Mouse (Mus musculus) A20 (cell line): ENCODE results near the gene 4930595D18Rik.

Source experiments
- DNase-seq: peaks from one replicate; pipeline ENCODE4 v3.0.0-alpha.2; 2011; ENCODE audit warnings: low read depth, low spot score

4930595D18Rik gene

DNA sequence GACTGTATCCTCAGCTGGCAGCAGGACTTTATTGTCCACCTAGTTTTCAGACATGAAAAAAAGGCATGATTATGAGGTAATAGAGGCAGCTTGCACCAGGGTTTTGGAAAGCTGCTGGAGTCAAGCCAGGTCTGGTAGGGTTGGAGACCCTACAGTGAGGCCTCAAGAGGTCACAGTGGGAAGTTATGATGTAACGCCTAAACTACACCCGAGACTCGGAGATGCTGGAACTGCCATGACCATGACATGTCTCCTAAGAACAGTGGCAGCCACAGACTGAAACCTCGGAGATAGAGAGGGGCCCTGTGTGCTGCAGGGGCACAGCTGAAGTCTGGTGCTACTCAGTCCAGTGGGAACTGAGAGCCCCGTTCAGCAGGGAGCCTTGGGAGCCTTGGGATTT, at the start of gene 4930595D18Rik:
4930595D18Rik (minus strand) TSS at position 16 of the 400 bp plus-strand sequence.
- no peak for DNase-seq

DNA sequence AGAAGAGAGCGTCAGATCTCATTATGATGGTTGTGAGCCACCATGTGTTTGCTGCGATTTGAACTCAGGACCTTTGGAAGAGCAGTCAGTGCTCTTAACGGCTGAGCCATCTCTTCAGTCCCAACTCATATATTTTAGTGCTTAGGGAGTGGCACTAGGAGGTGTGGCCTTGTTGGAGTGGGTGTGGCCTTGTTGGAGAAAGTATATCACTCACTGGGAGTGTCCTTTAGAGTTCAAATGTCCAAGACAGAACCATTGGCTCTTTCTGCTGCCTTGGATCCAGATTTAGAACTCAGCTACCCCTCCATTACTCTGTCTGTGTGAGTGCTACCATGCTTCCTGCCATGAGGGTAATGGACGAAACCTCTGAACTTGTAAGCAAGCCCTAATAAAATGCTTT, 49.5 kb upstream of the 4930595D18Rik start:
- no peak for DNase-seq

DNA sequence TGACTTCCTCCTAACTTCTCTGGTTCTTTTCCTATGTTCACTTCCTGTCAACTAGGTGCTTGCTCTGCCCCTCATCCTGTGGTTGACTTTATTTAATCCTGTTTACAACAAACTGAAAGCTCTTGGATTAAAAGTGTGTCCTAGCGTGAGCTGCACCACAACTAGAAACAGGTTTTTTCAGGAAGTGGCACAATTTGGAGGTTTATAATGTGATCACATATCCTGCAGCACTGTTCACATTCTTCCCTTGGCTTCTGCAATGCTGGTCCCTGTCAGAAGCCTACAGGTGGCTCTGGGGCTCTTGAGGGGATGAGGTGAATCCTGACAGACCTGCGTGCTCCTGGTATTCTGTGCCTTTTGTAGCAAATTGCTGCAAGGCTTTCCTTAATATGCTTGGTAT, 46.5 kb upstream of the 4930595D18Rik start:
- DNase-seq: no peak

DNA sequence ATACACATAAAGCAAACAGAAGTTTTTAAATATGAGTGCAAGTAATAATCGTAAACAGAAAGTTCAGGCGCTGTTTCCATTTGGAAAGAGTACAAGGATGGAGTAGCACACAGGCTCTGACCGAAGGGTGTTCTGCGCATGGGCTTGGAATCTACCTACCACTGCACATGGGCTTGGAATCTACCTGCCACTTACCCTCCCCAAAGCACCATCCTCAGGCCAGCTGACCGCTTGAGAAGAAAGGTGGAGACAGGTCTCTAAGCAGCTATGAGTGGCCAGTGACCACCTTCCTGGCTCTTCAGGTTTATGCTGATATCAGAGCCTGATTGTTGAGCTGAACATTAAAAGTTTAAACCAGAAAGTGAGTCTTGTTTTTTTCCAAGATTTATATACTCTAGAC, 44.2 kb upstream of the 4930595D18Rik start:
- DNase-seq: no peak

DNA sequence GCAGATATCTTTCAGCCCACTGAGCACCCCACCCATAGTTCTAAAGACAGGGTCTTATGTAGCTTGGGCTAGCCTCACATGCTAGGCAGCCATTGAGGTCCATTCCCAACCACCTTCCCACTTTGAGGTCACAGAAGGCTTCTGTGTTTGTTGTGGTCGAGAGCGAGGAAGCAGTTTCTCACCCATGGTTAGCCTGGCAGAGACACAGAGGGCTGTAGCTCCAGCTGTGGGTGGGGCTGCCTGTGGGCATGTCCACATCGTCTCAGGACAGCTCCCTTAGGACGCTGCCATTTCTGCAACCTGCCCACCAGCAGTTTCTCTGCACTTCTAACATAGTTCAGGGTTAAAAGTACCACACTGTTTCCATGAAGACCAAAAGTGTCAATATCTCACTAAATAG, 43.1 kb upstream of the 4930595D18Rik start:
- no peak for DNase-seq

DNA sequence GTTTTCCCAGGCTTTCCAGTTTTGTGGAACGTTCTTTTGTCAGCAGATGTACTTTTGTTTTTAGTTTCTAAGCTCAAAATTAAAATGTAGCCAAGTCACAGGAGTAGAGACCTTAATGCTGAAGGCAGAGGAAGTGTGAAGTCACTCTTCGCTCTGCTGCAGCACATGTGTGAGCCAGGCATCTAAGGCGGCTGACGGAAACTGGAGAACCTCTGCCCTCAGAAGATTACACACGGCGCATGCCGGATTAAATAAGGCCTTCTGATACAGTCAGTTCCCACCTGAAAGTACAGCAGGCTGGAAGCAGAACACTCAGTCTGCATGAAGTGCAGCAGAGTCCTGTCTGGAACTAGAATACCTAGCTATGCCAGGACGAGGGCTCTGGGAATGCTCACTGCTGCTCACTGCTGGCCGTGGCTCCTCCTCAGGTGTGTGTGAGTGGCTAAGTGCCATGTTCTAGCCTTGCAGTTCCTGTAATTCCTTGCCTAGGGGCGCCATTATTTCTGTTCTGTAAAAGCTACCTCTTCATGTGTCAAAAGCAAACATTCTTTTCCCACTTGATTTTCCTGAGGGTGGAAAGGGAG, 41.0 kb upstream of the 4930595D18Rik start:
- DNase-seq: no peak

DNA sequence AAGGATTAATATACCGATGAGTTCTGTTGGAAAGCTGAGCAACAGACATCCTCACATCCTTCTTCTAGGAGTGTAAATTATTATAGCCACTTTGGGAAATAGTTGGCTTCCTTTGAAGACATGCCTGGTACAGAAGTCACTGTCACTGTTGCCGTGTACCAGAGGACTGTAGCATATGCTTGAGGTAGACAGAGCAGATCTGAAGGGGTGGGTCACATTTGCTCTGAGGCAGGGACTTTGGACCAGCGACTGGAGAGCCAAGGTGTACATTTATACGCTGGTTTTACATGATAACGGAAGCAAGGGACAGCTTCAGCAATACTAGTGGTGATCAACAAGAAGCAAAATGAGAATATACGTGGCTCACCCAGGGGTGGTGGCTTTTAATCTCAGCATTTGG, 34.6 kb upstream of the 4930595D18Rik start:
- no peak for DNase-seq

DNA sequence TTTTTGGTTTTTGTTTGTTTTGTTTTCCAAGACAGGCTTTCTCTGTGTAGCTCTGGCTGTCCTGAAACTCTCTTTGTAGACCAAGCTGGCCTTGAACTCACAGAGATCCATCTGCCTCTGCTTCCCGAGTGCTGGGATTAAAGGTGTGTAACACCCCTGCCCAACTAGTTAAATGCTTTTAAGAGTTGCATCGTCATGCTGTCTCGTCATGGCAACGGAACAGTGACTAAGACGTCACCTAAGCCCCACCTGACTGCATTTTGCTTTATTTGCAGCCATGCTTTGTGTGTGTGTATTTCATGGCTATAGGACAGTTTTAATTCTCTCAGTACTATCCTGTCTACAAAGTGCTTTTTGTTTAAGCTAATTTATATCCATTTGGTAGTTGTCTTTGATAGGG, 27.4 kb upstream of the 4930595D18Rik start:
- no peak for DNase-seq

DNA sequence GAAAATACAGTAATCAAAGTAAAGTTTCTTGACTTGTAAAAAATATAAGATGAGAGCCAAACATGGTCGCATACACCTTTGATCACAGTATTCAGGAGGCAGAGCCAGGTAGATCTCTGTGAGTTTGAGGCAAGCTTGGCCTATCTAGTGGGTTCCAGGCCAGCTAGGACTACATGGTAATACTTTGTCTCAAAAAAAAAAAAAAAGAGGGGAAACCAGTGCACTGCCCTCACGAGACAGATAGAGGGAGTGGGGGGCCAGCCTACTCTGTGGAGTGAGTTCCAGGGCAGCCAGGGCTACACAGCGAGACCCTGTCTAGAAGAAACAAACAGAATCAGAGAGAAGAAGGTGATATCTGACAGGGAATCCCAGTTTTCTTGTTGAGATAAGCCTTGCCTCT, 23.4 kb upstream of the 4930595D18Rik start:
- DNase-seq: no peak

DNA sequence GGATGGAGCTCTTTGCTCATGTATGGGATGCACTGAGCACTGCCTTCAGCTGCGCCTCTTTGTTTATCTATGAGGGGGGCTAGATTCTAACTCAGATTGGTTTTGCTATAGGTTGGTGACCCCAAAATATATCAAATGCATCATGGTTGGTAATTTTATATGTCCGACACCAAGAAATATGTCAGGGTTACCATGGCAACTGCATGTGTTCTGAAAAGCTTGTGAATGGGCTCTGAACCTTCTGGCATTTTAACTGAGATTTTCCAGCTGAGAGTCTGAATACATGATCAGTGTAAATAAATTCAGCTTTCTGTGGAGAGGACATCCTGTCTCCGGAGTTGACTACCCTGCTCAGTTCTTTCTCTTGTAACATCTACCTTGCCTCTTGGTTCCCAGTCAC, 19.7 kb upstream of the 4930595D18Rik start:
- DNase-seq: no peak

DNA sequence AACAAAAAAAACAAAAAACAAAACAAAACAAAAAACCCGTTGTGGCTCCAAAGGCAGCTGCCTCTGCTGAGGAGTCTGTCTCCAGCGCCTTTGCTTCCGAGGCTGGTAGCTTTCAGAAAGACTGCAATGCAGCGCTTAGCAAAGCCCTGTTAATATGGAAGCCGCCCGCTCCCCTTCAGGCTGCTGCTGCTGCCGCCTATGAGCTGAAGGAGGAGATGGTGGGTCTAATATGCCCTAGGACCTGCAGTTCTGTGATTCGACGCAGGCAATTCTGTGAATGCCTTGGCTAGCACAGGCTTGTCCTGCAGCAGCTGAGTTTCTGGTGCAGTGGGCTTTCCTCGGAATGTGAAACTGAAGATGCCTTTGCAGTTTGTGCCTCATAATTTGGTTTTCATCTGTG, 18.8 kb upstream of the 4930595D18Rik start:
- DNase-seq: no peak

DNA sequence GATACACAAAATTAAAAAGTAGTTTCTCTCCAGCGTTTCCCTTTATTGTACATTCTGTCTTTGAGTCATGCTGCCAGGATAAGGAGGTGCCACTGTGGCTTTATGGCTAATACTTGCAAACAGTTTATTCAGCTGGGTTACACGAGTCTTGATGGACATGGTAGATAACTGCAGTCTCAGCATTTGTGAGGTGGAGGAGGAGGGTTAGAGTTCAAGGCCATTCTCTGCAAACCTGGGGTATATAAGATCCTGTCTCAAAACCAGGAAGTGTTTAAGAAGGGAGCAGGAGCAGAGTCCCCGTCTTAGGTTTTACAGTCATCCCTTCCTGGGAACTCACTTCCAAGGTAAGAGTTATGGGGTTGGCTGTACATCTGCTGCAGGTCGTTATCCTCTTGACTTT, 12.3 kb upstream of the 4930595D18Rik start:
- no peak for DNase-seq

DNA sequence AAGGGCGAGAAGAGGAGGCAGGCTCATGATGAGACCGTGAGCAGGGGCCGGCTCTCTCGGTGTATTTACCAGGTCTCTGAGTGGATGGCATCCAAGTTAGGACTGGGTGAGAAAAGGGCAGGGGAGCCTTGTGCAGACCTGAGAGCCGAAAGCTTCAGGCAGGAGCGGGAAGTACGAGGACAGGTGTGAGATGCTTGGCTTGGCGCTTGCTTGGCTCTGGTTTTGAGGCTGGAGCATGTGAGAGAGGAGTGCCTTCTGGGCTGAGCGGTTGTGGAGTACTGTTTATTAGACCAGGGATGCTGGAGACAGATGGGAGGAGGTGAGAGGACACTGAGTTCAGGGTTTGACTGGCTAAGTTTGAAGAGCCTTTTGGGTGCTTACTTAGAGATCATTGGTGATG, 9.0 kb upstream of the 4930595D18Rik start:
- no peak for DNase-seq

DNA sequence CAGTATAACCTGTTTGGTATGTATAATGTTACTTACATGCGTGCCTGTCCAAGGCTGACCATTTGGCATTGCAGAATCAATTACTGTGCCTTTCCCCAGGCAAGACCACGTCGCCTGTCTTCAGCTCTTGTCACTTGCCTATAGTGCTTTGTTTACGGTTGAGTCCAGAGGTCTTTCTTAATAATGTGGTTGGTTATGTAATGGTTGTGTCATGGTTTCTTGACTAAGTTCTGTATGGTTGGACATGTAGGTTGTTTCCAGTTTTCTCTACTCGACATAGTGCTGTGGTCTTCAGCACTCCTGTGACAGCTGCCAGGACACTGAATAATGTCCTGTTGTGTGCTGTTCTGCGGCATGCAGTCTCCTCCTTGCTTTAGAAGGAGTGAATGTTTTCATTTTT, 8.5 kb upstream of the 4930595D18Rik start:
- DNase-seq: no peak

DNA sequence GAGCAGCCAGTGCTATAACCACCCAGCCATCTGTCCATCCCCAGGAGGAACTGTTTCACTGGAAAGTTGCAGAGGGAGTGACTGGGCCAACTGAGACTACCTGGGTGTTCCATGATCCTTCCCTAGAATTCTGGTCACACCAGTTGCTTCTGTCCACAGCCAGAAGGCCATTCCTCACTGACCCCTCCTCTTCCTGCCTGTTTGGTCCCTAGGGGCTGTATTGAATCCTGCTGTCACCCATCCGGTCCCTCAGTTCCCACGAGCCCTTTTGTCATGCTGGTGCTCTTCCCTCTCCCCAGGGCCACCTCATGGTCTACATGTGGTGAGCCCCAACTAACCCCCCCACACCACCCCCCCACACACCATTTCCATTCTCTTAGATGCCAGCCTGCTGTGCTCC, 6.6 kb upstream of the 4930595D18Rik start:
- no peak for DNase-seq

DNA sequence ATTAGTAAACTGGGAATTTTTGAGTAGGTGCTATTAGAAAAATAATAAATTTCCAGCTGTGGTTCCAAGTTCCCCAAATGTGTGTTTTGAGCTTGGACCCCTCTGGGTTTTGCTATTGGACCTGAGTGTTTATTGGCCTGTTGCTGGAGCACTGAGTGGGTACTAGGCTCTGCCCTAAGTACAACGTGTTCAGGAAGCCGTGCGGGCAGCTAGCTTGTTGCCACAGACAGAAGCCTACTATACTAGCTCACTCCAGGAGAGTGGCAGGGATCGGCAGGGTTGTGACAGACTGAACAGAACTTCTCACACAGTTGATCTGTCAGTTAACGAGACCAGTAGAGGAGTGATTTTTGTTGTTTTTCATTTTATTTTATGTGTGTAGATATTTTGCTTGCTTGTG, 6.1 kb upstream of the 4930595D18Rik start:
- DNase-seq: no peak

DNA sequence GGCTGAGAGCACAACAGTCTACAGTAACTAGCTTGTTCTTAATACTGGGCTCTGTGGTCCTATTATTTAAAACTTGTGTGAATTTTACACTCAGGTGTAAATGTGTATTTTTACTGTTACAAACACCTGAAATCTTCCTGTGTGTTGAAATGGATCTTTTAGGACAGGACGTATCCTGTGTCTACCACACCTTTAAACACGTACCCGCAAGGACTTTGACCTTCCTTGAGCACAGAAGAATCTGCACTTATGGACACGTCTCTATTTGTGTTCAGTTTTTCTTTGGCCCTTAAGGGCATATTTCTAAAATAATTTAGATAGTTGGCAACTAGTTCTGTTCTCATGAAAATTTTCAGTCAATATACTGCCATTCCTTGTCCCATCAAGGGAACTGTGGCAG, 4.0 kb upstream of the 4930595D18Rik start:
- DNase-seq: no peak

DNA sequence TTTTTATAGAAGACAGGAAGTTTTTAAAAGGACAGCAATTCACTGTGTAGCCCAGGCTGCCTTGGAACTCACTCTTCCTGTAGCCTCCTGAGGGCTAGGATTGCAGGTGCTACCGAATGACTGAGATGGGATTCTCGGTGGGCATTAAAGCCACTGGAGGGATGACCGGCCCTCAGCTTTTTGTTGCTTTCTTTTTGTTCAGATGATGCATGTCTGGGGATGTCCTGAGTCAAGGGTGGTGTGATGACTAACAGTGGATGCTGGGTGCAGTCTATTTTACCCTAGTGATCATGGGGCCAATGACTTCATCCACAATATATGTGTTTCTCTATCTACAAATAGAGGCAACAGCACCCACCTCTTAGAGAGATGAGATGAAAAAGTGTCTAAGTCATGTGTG, 2.7 kb upstream of the 4930595D18Rik start:
- DNase-seq: no peak

DNA sequence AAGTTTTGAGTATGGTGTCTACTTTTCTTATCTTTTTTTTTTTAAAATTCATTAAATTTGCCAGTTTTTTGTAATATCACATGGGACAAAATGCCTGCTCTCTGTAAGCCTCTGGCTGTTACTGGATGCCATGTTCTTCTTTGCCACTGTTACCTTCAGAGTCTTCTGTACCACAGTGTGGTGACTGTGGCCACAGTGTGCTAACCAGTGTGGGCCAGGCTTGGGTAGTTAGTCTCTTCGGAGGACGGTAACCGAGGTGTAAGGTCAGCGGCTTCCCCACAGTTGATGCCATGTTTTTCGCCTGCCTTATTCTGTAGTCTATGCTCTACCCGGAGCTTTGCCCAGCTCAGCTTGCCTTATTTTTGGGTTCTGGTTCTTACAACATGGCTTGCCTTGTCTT, 1.9 kb downstream of the 4930595D18Rik start:
- DNase-seq: no peak

DNA sequence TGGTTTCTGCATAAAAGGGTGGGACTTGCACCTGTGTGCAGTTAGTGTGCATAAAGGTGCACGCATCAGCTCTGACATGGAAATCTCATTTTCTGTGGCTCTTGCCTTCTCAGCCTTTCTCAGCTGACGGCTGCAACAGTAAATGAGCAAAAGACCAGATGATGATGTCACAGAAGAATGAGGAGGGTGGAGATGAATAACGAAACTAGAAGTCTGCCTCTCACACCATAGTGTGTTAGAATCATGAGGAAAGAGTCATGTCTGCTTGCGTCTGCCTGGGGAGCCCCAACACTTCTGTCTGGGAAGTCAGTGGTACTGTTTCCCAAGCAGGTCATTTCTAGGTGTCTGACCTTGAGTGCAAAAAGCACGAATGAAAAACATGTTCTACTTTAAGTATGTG, 2.4 kb downstream of the 4930595D18Rik start:
- DNase-seq: no peak

DNA sequence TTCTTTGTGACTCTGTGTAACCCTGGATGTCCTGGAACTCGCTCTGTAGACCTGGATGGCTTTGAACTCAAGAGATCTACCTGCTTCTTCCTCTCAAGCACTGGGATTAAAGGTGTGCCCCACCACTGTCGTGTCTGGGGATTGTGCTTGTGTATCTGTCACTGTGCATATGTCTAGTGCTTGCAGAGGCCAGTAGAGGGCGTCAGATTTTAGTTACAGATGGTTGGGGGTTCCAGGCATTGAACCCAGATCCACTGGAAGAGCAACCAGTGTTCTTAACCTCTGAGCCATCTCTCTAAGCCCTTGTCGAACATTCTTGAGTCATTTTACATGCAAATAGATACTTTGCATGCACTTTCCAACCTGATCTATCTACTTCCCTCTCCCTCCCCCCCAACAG, 5.5 kb downstream of the 4930595D18Rik start:
- no peak for DNase-seq

DNA sequence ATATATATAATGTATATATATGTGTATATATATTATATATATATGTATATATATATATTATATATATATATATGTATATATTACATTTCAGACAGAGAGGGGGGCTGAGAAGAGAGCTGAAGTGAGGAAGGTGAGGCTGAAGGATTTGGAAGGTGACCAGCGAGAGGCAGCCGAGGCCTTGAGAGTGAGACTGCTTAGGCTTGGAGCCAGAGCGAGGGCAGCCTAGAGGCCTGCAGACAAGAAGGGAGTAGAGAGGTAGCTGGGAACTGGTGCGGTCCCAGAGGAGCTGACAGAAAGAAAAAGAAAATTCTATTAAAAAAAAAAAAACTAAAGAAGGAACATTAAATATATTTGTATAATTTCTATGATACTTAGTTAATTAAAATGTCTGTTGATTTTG, 15.4 kb downstream of the 4930595D18Rik start:
- no peak for DNase-seq

DNA sequence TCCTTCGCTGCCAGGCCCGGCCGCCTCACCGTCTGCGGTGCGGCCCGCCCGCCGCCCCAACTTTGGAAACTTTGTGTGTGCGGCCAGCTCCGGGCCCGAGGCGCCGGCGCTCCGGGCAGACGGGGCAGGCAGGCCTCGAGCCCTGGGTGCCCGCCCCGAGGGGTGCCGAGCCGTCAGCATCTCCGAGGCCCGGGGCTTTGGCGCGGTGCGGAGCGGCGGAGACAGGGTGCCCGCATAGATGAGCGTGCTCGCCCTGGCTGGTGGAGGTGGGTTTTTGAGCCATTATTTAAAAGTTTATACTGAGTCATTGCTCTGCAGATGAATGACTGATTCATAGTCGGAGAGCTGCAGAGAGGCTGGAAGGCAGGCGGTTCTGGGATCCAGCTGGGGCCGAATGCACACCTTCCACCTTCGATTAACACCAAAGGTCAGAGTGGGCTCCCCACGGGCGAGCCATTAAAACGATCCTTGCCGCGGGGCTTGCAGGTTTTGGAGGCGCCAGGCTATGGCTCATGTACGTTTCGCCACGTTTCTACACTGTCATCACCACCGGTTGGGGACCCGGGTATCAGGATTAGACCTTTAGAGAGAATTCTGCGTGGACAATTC, 17.5 kb downstream of the 4930595D18Rik start:
- peak; percentile 57 for DNase-seq
